In the genomic region with DNA sequence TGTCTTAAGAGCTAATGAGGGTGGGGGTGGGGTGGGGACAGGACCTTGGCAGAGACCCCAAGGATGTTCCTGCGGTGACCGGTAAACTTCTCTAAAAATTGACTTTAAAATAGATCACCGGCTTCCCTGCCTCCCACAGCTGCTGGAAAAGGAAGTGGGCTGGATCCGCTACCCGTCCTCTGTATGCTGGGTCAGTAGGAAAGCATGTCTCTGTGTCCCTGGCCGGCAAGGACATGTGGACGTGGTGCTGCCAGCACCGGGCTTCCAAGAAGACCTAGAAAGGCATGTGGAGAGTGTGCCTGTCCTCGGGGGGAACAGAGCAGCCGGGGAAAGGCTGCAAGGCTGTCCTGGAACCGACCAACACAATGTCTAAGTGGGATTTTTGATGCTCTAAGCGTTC, we compare ENCODE assay signal across 12 mouse cellular contexts. TPM values are rescaled to one million over a fixed set of nuclear protein-coding genes. Genes with fewer than 3 reads are reported as not detected.
DNase-seq lines count a peak whose midpoint lies in the region; ATAC-seq and TF ChIP-seq lines count a peak whose summit lies in the region.
"Had no signal": no experiment of that assay in that cellular context is flagged by ENCODE, and none has a peak within 500 bp of the region (broad histone marks: within the 10 kb centered on the region; RNA-seq: fewer than 3 reads in every experiment).

No protein-coding gene starts in this region.

- no peak for ATAC-seq in lung, embryonic 14.5 days (ENCODE audit: insufficient read depth)

- H3K4me2 ChIP-seq in lung, embryonic 14.5 days: no peak overlapping the region
- H3K4me2 ChIP-seq: embryonic facial prominence, embryonic 12.5 days; kidney, embryonic 15.5 days had no signal

- H3K9ac ChIP-seq in lung, embryonic 14.5 days: no peak overlapping the region
- H3K9ac ChIP-seq: embryonic facial prominence, embryonic 12.5 days; kidney, embryonic 15.5 days had no signal

- TF ChIP-seq POLR2A in lung, adult 2 months (IDR thresholded peaks at IDR 0.05; ENCODE audit: borderline replicate concordance, extremely low read depth, low read depth, low read length): no peak

- H3K9me3 ChIP-seq in lung, embryonic 14.5 days (ENCODE audit: low read depth, low read length): no peaks in the 10 kb centered on the region
- no peaks in the 10 kb centered on the region for H3K9me3 ChIP-seq in heart, embryonic 10.5 days
- H3K9me3 ChIP-seq: embryonic facial prominence, embryonic 12.5 days; kidney, embryonic 15.5 days had no signal

- TF ChIP-seq CTCF in lung, embryonic 14.5 days (IDR thresholded peaks at IDR 0.05; ENCODE audit: low read depth): no peak
- TF ChIP-seq CTCF in lung, adult 2 months (IDR thresholded peaks at IDR 0.05; ENCODE audit: insufficient read depth, low read length): no peak

- H3K4me1 ChIP-seq in lung, embryonic 14.5 days (ENCODE audit: insufficient read depth): no peaks in the 10 kb centered on the region
- H3K4me1 ChIP-seq in lung, adult 2 months (ENCODE audit: control insufficient read depth, insufficient read depth, low read length): peaks cover 3% of the 10 kb centered on the region; the same call in 1 of the 2 replicates
- peaks cover 49% of the 10 kb centered on the region for H3K4me1 ChIP-seq in heart, embryonic 10.5 days
- H3K4me1 ChIP-seq: embryonic facial prominence, embryonic 12.5 days; kidney, embryonic 15.5 days had no signal

- no peaks in the 10 kb centered on the region for H3K36me3 ChIP-seq in lung, embryonic 14.5 days (ENCODE audit: insufficient read depth)
- H3K36me3 ChIP-seq in heart, embryonic 10.5 days: no peaks in the 10 kb centered on the region
- H3K36me3 ChIP-seq: embryonic facial prominence, embryonic 12.5 days; kidney, embryonic 15.5 days had no signal

- H3K4me3 ChIP-seq in lung, embryonic 14.5 days (ENCODE audit: low read depth, low read length): no peak overlapping the region
- H3K4me3 ChIP-seq in lung, adult 2 months (replicated peaks; ENCODE audit: extremely low read depth, low read depth, low read length): no peak overlapping the region
- H3K4me3 ChIP-seq in heart, embryonic 10.5 days: no peak overlapping the region
- H3K4me3 ChIP-seq: embryonic facial prominence, embryonic 12.5 days; kidney, embryonic 15.5 days had no signal

- DNase-seq in lung, embryonic 14.5 days: peak; percentile 37
- DNase-seq in lung, adult 2 months: no peak
- DNase-seq in gastrocnemius, adult 18-20 months (ENCODE audit: low spot score): peak; percentile 43
- DNase-seq in heart, embryonic 10.5 days (ENCODE audit: low spot score): no peak
- peak; percentile 42 for DNase-seq in skeletal muscle tissue, adult 2 months (ENCODE audit: low read depth, low spot score)
- no peak for DNase-seq in layer of hippocampus, adult 9-10 months (ENCODE audit: low spot score)
- DNase-seq in left cerebral cortex, adult 9 months (ENCODE audit: low spot score in 2 of 2): no peak
- DNase-seq: cerebellum, adult 18-20 months; lung, postnatal 4 days; thymus, postnatal 14 days had no signal

- H3K27me3 ChIP-seq in lung, embryonic 14.5 days (ENCODE audit: insufficient read depth, low read length): peaks cover 7% of the 10 kb centered on the region; the same call in 1 of the 2 replicates
- H3K27me3 ChIP-seq in heart, embryonic 10.5 days (ENCODE audit: insufficient read depth, poor library complexity, severe bottlenecking): no peaks in the 10 kb centered on the region

- no peak overlapping the region for H3K27ac ChIP-seq in lung, embryonic 14.5 days (ENCODE audit: low read depth)
- peak overlapping the region; percentile 76 for H3K27ac ChIP-seq in heart, embryonic 10.5 days
- H3K27ac ChIP-seq: embryonic facial prominence, embryonic 12.5 days; kidney, embryonic 15.5 days had no signal

- 32% methylated on average over 12 of the region's 12 CpGs for WGBS in lung, embryonic 14.5 days
- WGBS in lung, adult 2 months: 21% methylated on average over 12 of the region's 12 CpGs
- 30% methylated on average over 12 of the region's 12 CpGs for WGBS in heart, embryonic 10.5 days

RNA-seq across cellular contexts. Expression of gene Casq2, which starts 0.5 kb away (rescaled TPM):
- polyA plus RNA-seq in lung, embryonic 14.5 days (2014; fragmentation: Nextera tagmentation; extraction: Ambion mirVana): 0.43 and 3.6 TPM in 2 replicates
- 2.6 and 10.3 TPM in 2 replicates for polyA plus RNA-seq in lung, adult 2 months (2012; rRNA removed)
- 10 to 100 TPM; 35.5 to 40.5 TPM for total RNA-seq in gastrocnemius, adult 18-20 months (2021)
- 5.6 and 19.8 TPM in 2 replicates for polyA plus RNA-seq in heart, embryonic 10.5 days (2016; fragmentation: Nextera tagmentation; extraction: Ambion mirVana)

Comparison
In these comparisons a context has a peak if more than half of its experiments do, and no peak if none do; other contexts are left out.
1. DNase-seq: peak in lung, embryonic 14.5 days (single experiment), gastrocnemius, adult 18-20 months (single experiment) and skeletal muscle tissue, adult 2 months (single experiment); none in lung, adult 2 months (single experiment), heart, embryonic 10.5 days (single experiment), layer of hippocampus, adult 9-10 months (single experiment) and left cerebral cortex, adult 9 months (0 of 2).